Mouse (Mus musculus): ENCODE data around the gene Ttc39b.

The Ttc39b gene

GRCm38 (mm10) chr4:83317826-83318348 is 6.2 kb downstream of the Ttc39b start:
- in situ Hi-C loops (cut with MboI, MseI), result no loop called here

- in situ Hi-C loops (cut with MboI, MseI), result no loop called here
Measured at GRCm38 (mm10) chr4:83316718-83317117, 7.3 kb downstream of the Ttc39b start.

- in situ Hi-C loops (cut with MboI, MseI), result no loop called here
Measured at GRCm38 (mm10) chr4:83315930-83316329, 8.1 kb downstream of the Ttc39b start.

GRCm38 (mm10) chr4:83314922-83315881 is 8.9 kb downstream of the Ttc39b start:
- in situ Hi-C loops (cut with MboI, MseI), result no loop called here

- in situ Hi-C loops (cut with MboI, MseI), result no loop called here
Measured at GRCm38 (mm10) chr4:83314261-83314793, 9.7 kb downstream of the Ttc39b start.

GRCm38 (mm10) chr4:83312336-83312735 is 11.7 kb downstream of the Ttc39b start:
- in situ Hi-C loops (cut with MboI, MseI), result no loop called here

GRCm38 (mm10) chr4:83311481-83311880 is 12.6 kb downstream of the Ttc39b start:
- in situ Hi-C loops (cut with MboI, MseI), result no loop called here

GRCm38 (mm10) chr4:83310990-83311389 is 13.1 kb downstream of the Ttc39b start:
- in situ Hi-C loops (cut with MboI, MseI), result no loop called here

- in situ Hi-C loops (cut with MboI, MseI), result loop anchor here (5.0 to 10.0 kb wide), 2 partner anchors 103 to 454 kb away; partner anchors contain the start of gene Zdhhc21
Measured at GRCm38 (mm10) chr4:83308914-83309313, 15.1 kb downstream of the Ttc39b start.

- in situ Hi-C loops (cut with MboI, MseI), result loop anchor here (5.0 to 10.0 kb wide), 2 partner anchors 104 to 453 kb away; partner anchors contain the start of gene Zdhhc21
Measured at GRCm38 (mm10) chr4:83307686-83308469, 16.2 kb downstream of the Ttc39b start.

GRCm38 (mm10) chr4:83306879-83307278 is 17.2 kb downstream of the Ttc39b start:
- in situ Hi-C loops (cut with MboI, MseI), result loop anchor here (5.0 to 10.0 kb wide), 2 partner anchors 105 to 452 kb away; partner anchors contain the start of gene Zdhhc21

GRCm38 (mm10) chr4:83305099-83305498 is 19.0 kb downstream of the Ttc39b start:
- in situ Hi-C loops (cut with MboI, MseI), result loop anchor here (5.0 to 10.0 kb wide), 2 partner anchors 107 to 450 kb away; partner anchors contain the start of gene Zdhhc21

GRCm38 (mm10) chr4:83302887-83303827 is 20.9 kb downstream of the Ttc39b start:
- in situ Hi-C loops (cut with MboI, MseI), result loop anchor here (10.0 kb wide), 1 partner anchor 448 kb away; the partner anchor contains the start of gene Zdhhc21

- in situ Hi-C loops (cut with MboI, MseI), result loop anchor here (10.0 kb wide), 1 partner anchor 447 kb away; the partner anchor contains the start of gene Zdhhc21
Measured at GRCm38 (mm10) chr4:83302123-83302737, 21.8 kb downstream of the Ttc39b start.

- in situ Hi-C loops (cut with MboI, MseI), result loop anchor here (10.0 kb wide), 1 partner anchor 447 kb away; the partner anchor contains the start of gene Zdhhc21
Measured at GRCm38 (mm10) chr4:83301713-83302112, 22.3 kb downstream of the Ttc39b start.

GRCm38 (mm10) chr4:83284768-83285350 is 39.2 kb downstream of the Ttc39b start:
- in situ Hi-C loops (cut with MboI, MseI), result no loop called here

- in situ Hi-C loops (cut with MboI, MseI), result no loop called here
Measured at GRCm38 (mm10) chr4:83283973-83284767, 39.9 kb downstream of the Ttc39b start.

- in situ Hi-C loops (cut with MboI, MseI), result no loop called here
Measured at GRCm38 (mm10) chr4:83282424-83282823, 41.6 kb downstream of the Ttc39b start.

Measured in T-helper 1 cell (primary cell).